Mouse (Mus musculus) A20 (cell line): ENCODE data around the gene Ccdc173.

Experiments used
- DNase-seq: peaks from one replicate; pipeline ENCODE4 v3.0.0-alpha.2; 2011; ENCODE audit warnings: low read depth, low spot score

Ccdc173 gene

DNA sequence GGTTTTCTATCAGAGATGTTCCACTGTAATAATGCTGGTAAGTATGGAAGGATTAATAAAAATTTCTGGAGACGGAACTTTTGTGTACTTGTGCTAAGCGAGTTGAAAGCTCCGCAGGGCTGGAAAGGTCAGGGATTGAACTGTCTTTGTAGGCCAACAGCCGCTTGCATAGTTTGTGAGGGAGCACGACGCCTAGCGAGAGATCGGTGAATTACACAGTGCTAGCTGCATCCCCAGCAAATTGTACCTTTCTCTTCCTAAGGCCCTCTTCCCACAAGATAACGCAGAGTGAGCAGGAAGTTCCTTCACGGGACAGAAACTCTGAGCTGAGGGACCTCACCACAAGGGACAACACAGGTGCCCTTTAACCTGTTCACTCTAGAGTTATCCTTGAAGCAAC lies 910 bp upstream of the Ccdc173 start:
- peak; percentile 92 for DNase-seq

DNA sequence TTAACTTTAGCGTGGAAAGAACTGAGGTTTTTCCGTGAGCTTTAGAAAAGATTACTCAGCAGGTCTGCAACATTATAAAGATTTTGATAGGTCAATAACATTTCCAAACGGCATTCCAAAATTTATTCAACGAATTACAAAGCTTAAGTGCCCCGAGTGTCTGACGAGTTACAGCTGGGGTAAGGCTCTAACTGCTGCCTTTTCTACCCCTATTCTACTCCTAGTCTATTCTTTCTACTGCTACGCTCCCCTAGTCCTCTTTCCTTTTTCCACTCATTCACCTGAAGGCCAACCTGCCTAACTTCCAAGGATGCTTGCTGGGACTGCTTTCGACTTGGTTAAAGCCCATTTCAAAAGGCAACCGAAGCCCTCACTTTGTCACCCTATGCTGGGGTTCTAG lies 401 bp downstream of the Ccdc173 start:
- DNase-seq, result no peak

DNA sequence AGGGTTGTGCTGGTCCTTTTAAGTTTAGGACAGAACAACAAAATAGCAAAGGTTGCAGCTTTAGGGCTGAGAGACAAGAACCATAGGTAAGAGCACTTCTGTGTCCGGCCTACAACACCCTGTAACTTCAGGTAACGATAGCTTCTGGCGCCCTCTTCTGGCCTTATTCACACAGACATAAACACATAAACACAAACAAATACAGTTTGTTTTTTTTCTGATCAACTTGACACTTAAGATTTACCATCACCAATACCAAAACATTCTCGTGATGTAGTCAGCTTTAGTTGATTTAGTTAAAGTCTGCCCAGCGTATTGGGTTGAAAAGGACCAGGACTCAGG lies 10.6 kb downstream of the Ccdc173 start:
- peak; percentile 83 for DNase-seq

DNA sequence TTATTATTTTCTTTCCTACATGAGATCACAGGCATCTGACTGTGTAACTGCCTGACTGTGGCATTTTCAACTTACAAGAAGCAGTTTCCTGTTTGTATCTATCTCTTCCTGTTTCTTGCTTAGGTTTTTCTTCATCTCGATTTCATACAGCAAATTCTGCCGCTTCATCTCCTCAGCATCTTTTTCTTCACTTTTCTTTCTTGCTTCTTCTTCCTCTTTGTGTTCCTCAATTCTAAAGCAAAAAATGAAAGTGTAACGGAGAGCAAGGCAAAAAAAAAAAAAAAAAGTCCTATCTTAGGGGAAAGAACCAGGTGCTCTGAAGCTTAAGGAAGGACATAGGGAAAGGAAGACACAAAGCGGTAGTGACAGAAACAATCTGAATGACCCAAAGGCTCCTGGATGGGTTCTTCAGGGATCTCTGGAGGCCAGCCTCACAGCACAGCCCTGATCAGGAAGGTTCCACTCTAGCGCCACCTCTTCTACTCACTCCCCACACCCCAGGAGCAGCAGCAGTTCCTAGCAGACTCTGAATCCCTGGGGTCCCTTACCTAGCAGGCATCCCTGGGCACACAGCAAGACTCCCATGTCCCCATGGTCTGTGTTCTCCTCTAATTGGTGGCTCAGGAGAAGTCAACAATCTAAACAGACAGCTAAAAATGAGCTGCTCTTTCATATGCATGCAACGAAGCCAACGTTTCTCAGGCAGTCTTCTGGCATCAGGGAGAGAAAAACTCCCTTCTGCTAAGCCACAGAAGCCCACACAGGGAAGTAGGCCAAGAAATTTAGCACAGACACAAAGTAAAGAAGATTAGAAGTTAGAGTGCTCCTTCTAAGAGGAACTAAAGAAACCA lies 11.2 kb downstream of the Ccdc173 start:
- DNase-seq, result no peak

DNA sequence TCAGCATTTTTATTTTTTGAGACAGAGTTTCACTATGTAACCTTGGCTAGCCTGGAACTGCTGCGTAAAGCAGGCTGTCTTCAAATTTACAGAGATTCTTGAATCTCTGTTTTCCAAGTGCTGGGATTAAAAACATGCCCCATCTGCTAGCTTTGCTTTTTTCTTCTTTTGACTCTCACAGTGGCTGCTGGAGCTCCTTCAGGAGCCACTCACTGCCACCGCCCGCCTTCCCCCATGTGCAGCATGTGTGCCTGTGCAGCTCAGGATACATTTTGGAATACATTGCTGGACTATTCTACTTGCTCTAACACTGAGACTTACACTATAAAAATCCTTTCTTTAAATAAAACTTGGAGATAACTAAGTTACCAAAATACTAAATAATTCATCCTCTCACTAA lies 16.0 kb downstream of the Ccdc173 start:
- no peak for DNase-seq

DNA sequence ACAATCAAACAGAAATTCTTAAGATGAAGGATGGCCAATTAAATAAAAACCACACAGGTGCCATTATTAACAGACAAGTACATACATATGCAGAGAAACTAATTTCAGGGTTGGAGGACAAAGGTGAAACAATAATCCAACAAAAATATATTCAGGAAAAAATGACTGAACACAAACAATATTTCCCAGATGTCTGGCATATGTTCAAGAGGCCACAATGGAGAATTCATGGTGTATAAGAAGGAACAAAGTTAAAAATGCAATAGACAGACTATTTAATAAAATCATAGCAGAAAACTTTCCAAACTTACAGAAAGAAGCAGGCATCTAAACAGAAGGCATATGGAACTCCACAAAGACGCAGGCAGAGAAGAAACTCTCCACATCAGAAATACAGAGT lies 24.7 kb downstream of the Ccdc173 start:
- no peak for DNase-seq

DNA sequence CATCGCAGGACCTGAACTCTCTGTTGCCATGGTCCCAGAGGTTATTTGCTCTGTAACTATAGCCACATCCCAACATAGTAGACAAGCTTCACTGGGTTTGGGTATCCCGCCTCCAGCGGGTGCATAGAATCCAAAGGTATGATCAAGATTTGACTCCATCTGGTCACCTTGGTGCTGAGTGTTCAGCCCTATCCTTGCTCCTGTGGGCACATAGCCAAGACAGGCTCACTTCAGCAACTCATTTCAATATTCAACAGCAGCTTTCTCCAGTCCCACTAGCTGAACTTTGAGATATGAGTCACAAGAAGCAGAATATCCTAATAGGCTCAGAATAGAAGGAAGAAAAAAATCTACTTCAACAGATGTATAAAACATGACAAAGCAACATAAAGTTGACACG lies 26.0 kb downstream of the Ccdc173 start:
- DNase-seq, result no peak

DNA sequence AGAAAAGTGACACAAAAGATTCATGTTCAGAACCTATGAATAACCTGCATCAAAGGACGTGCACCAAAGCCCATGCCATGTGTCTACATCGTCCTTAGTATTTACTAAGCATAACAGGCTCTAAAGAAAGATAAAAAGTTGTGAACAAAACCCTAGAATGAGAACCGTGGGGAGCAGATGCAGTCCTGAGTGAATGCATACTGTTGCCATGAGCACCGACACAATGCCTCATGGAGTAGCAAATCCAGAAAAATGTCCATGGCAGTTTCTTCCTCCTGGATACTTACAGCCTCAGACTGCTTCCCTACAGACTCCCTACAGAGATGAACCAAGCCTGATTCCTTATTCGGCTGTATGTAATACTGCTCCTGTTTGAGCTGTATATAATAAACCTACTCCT lies 28.4 kb downstream of the Ccdc173 start:
- no peak for DNase-seq

DNA sequence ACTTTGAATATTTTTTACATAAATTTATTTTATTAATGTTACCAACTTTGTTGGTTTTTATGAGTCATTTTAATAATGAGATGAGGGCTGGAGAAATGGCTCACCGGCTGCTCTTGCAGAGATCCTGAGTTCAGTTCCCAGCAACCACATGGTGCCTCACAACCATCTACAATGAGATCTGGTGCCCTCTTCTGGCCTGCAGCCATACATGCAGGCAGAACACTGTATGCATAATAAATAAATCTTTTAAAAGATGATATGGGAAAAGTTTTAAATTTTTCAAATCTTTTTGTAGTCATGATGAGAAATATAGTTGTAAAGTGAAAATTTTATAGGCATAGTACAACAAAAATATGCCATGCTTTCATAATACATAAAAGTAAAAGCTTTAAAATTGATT lies 44.3 kb downstream of the Ccdc173 start:
- no peak for DNase-seq

DNA sequence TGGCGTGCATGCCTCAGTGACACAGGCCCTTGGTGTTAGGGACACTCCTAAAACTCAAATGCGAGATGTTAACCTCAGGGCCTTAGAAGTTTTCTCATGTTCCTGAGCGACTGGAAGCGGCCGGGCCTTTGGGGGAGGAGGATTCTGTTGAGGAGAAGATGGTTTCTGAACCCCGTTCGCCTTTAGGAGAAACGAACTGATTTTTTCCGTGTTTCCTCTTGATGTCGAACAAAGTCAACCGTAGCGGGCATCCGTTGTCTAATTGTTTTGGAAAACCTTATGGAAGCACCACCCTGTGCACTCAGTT lies 65.9 kb downstream of the Ccdc173 start:
- DNase-seq, result no peak

DNA sequence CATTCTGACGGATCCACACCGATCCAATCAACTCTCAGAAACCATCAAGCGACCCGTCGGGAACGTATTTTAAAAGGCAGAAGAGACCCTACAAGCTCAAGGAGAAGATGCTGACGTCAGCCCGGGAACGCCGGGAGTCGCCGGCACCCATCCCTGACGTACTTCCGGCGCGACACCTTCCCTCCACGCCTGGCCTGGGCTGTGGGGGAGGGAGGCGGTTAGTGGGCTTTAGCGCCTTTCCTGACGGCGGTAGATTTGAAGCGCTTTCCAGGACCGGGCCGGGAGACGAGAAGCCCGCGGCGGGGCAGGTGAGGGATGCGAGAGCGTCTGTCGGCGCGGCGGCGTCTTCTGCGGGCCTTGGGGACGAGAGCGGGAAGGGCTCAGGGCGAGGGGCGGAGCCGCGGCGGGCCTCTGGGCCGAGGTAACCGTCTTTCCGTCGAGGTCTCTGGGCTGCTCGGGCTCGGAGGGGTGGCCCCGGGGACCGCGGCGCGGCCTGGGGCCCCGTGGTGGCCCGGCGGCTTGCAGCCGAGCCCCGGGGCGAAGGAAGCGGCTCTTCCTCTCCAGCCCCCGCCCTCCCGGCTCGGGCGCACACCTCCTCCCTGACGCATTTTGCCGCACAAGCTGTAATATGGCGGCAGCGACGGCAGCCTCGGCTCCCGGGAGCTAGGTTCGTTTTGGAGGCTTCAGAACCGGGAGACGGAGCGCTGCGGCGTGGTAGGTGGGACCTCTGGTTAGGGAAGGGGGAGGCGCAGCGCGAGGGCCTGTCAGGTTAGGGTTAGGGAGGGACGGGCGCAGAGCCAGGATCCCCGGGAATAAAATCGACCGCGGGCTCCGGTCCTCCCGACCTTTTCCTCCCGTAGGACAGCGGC lies 66.5 kb downstream of the Ccdc173 start:
- peak; percentile 96 for DNase-seq

DNA sequence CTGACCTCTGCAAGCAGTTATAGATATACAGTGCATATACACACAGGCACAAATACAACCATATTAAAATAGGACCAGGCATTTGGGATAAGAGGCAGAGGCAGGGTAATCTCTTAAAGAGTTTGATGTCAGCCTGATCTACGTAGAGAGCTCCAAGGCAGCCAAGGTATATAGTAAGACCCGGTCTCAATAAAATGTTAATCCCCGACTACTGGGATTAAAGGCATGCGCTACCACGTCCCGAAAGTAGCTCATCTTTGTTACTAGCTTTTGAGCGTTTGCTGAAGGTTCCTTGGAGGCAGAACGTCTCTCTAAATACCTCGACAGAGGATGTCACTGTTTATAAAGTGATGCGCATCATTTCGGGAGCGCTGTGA lies 67.1 kb downstream of the Ccdc173 start, which contains the start of gene Ppig:
Gene Ppig, plus strand, starts transcription at position 273 of the 377 bp plus-strand sequence.
- no peak for DNase-seq

DNA sequence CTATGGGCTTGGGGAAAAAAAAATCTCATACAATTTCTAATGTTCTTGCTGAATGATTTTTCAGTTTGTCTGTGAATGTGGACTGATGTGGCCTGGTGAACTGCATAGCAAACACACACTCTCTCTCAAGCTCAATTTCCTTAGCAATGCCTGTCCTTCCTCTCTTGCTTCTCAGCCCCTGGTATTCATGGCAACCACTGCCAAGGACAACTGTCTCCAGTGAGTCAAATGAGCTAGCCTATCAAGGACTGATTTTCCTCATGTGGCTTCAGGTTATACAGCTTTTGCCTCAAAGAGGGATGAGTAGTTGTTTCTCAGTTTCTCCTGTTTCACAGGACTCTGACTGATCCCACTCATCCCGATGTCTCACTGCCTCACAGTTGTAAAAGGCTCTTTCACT lies 70.3 kb downstream of the Ccdc173 start:
- DNase-seq, result peak; percentile 23

DNA sequence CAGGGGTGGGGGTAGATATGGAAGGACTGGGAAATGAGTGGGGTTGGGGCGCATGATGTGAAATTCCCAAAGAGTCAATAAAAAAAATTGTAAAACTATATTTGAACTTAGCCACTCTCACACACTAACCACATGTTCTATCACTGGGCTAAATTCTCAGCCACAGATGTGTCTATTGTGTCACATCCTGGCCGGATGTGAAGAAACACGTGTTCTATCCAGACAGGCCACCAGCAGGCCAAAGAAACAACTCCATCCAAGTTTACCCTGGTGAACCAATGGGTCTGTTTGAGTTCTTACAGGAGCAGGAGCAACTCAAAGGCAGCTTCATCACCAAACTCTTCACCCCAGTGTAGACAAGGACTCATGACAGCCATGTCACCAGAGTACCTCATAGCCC lies 72.9 kb downstream of the Ccdc173 start:
- DNase-seq, result no peak

DNA sequence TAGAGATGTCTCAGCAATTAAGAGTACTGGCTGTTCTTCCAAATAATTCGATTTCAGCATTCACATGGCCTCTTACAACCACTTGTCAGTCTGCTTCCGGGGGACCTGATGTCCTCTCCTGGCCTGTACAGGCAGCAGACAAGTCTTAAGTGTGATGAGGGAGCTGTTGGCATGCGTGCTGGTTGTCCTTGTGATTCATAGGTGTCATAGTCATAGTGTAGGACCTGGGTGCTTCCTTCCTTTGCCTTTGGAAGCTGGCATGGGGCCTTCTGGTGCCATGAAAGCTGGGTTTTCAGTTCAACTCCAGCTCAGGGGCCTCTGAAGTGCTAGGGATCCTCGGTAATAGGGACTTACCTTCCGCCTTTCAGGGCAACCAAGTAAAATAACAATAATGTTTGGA lies 75.2 kb downstream of the Ccdc173 start:
- no peak for DNase-seq

DNA sequence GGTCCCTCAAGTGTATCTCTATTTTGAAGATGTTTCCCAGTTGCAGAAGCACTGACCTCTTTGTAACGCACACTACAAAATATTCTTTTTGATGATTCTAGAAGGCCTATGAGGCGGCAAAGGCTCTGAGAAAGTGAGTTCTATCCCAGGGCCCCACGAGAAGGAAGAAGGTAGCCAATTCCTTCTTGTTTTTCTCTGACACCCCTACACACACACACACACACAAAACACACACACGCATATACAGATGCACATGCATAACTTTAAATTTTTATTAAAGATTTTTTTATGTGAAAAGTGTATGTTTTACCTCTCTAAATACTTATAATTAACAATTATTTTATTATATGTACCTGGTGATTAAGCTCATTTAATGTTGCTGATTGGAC lies 75.8 kb downstream of the Ccdc173 start:
- DNase-seq, result no peak

DNA sequence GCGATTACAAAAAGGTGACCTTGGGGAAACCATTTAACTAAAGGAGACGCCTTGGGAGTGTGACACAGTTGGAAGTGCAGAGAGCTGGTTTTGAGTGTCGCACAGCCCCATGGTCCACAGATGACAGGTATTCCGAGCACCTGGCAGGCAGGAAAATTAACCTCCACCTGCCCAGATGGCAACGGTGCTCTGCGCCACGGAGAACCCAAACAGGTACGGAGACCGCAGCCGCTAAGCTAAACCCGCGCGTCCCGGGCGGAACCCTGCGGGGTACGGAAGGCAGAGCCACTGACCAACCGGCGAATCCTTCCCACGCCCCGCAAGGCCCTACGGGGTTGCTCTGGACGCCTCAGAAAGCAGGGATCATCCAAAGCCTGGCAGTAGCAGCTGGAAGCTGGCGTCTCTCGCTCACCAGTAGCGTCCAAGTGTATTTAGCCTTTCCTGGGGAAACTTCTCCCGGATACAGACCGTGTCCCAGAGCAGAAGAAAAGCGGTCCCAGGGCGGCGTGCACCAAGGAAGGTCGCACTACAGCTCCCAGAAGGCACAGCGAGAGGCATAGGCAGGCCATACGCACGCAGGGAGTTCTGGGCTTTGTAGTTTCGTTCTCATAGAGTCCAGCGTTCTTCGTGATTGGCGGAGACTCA lies 76.3 kb downstream of the Ccdc173 start, which contains the start of gene Fastkd1:
Gene Fastkd1, minus strand, starts transcription at position 536 of the 645 bp plus-strand sequence.
- DNase-seq, result peak; percentile 93

DNA sequence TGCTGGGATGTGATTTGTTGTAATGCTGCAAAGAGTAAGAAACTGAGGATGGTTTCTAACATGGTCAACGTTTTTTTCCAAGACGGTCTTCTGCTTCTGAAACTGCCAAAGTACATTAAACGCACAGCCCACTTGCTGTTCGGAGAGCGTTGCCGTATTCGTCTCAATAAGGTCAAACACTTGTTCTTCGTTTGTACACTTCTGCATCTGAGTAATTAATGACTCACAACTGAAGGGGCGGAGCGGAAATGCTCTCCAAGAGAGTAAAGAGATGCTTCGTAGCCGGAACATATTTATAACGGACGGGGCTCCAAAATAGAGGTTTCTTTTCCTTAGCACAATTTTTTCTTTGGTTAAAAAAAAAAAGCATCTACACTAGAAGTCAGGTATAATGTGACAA lies 77.2 kb downstream of the Ccdc173 start:
- peak; percentile 78 for DNase-seq
